Mouse (Mus musculus) ES-CJ7 (cell line): ENCODE results near the gene Zfp457.
"Not testable (repeated sequence)": the region's sequence is repeated elsewhere in the genome, so short reads cannot be mapped to it uniquely, and the experiment has no call there.

Experiments
- DNase-seq: peaks from one replicate; pipeline ENCODE4 v3.0.0; 2011; ENCODE audit warnings: low read depth, low spot score

The Zfp457 gene

GRCm38 (mm10) chr13:67305822-67306672 lies at the start of gene Zfp457:
Zfp457 (minus strand) TSS chr13:67306485.
- peak; percentile 90 for DNase-seq

- no peak for DNase-seq
Measured at GRCm38 (mm10) chr13:67351854-67352253, 45.6 kb upstream of the Zfp457 start.

GRCm38 (mm10) chr13:67343422-67343821 lies 37.1 kb upstream of the Zfp457 start:
- DNase-seq: no peak

GRCm38 (mm10) chr13:67332877-67333276 lies 26.6 kb upstream of the Zfp457 start:
- DNase-seq: no peak

GRCm38 (mm10) chr13:67332019-67332724 lies 25.9 kb upstream of the Zfp457 start, which contains the start of gene Zfp595:
Zfp595 (minus strand) TSS chr13:67332570.
- DNase-seq: peak; percentile 88

GRCm38 (mm10) chr13:67306718-67307117 lies 433 bp upstream of the Zfp457 start:
- DNase-seq: no peak

GRCm38 (mm10) chr13:67278314-67278713 lies 28.0 kb downstream of the Zfp457 start, which contains the start of gene Zfp458:
Zfp458 (minus strand) TSS chr13:67278466.
- peak; percentile 86 for DNase-seq

- not testable (repeated sequence) for DNase-seq
Measured at GRCm38 (mm10) chr13:67269383-67270065, 36.8 kb downstream of the Zfp457 start.

GRCm38 (mm10) chr13:67268568-67269369 lies 37.5 kb downstream of the Zfp457 start:
- DNase-seq: peak; percentile 82
